ENCODE assay signal across 15 mouse cellular contexts in genomic region chr1:173356699-173357098, GRCm38 (mm10). TPM values are rescaled to one million over a fixed set of nuclear protein-coding genes. Genes with fewer than 3 reads are reported as not detected.
DNase-seq lines count a peak whose midpoint lies in the region; ATAC-seq and TF ChIP-seq lines count a peak whose summit lies in the region.
"Had no signal": no experiment of that assay in that cellular context is flagged by ENCODE, and none has a peak within 500 bp of the region (broad histone marks: within the 10 kb centered on the region; RNA-seq: fewer than 3 reads in every experiment).

No protein-coding gene starts in this region.

- ATAC-seq in intestine, postnatal 0 days, result no peak
- no peak for ATAC-seq in intestine, embryonic 15.5 days
- ATAC-seq: intestine, embryonic 16.5 days had no signal

- no peaks in the 10 kb centered on the region for H3K4me1 ChIP-seq in intestine, postnatal 0 days (replicated peaks; ENCODE audit: control insufficient read depth, insufficient read depth, low read length)
- H3K4me1 ChIP-seq in intestine, embryonic 15.5 days (replicated peaks), result no peaks in the 10 kb centered on the region

- 87% methylated on average over 2 of the region's 2 CpGs for WGBS in intestine, postnatal 0 days
- WGBS in intestine, embryonic 15.5 days, result 85% methylated on average over 2 of the region's 2 CpGs

- H3K4me2 ChIP-seq in intestine, postnatal 0 days (replicated peaks; ENCODE audit: low read depth), result no peak overlapping the region
- H3K4me2 ChIP-seq in intestine, embryonic 15.5 days (replicated peaks), result no peak overlapping the region
- H3K4me2 ChIP-seq: heart, embryonic 13.5 days; neural tube, embryonic 15.5 days had no signal

- H3K9me3 ChIP-seq in intestine, postnatal 0 days (ENCODE audit: control insufficient read depth), result no peaks in the 10 kb centered on the region
- no peaks in the 10 kb centered on the region for H3K9me3 ChIP-seq in intestine, embryonic 15.5 days
- H3K9me3 ChIP-seq: heart, embryonic 13.5 days; neural tube, embryonic 15.5 days had no signal

- peak; percentile 27 for TF ChIP-seq CTCF in intestine, postnatal 0 days (IDR thresholded peaks at IDR 0.05; ENCODE audit: low read depth)

- no peak overlapping the region for H3K4me3 ChIP-seq in intestine, postnatal 0 days (ENCODE audit: low read depth, low read length)
- no peak overlapping the region for H3K4me3 ChIP-seq in intestine, embryonic 15.5 days (replicated peaks)
- H3K4me3 ChIP-seq: heart, embryonic 13.5 days; neural tube, embryonic 15.5 days had no signal

- H3K27me3 ChIP-seq in intestine, postnatal 0 days (replicated peaks; ENCODE audit: control insufficient read depth, insufficient read depth, low read length), result no peaks in the 10 kb centered on the region
- no peaks in the 10 kb centered on the region for H3K27me3 ChIP-seq in intestine, embryonic 15.5 days (replicated peaks)
- H3K27me3 ChIP-seq: heart, embryonic 13.5 days; neural tube, embryonic 15.5 days had no signal

- no peak overlapping the region for H3K9ac ChIP-seq in intestine, postnatal 0 days (ENCODE audit: low read depth, low read length)
- no peak overlapping the region for H3K9ac ChIP-seq in intestine, embryonic 15.5 days
- H3K9ac ChIP-seq: heart, embryonic 13.5 days; neural tube, embryonic 15.5 days had no signal

- no peak overlapping the region for H3K27ac ChIP-seq in intestine, postnatal 0 days (ENCODE audit: low read depth, low read length)
- no peak overlapping the region for H3K27ac ChIP-seq in intestine, embryonic 15.5 days
- H3K27ac ChIP-seq: heart, embryonic 13.5 days; neural tube, embryonic 15.5 days had no signal

- H3K36me3 ChIP-seq in intestine, postnatal 0 days (ENCODE audit: control insufficient read depth, insufficient read depth), result no peaks in the 10 kb centered on the region
- no peaks in the 10 kb centered on the region for H3K36me3 ChIP-seq in intestine, embryonic 15.5 days
- H3K36me3 ChIP-seq: heart, embryonic 13.5 days had no signal

- DNase-seq in cerebellum, postnatal 10 days, result peak; percentile 43 to 70
- DNase-seq in cerebellum, adult 8-10 months, result no peak
- DNase-seq in 416B (ENCODE audit: low read depth), result peak; percentile 16
- DNase-seq in brain, adult 2 months (ENCODE audit: low read depth, low spot score), result peak; percentile 65
- no peak for DNase-seq in frontal cortex, adult 2 months (ENCODE audit: extremely low spot score in 1 of 2, low spot score in 1 of 2)
- no peak for DNase-seq in heart, adult 18-20 months
- DNase-seq: adrenal gland, postnatal 14 days; kidney, postnatal 14 days had no signal

RNA-seq across cellular contexts. Expression of gene Aim2, which starts 6.0 kb away (rescaled TPM):
- polyA plus RNA-seq in intestine, postnatal 0 days (2015; fragmentation: Nextera tagmentation; extraction: Ambion mirVana), result 2.0 and 3.1 TPM in 2 replicates
- polyA plus RNA-seq in intestine, embryonic 15.5 days (2015; fragmentation: Nextera tagmentation; extraction: Ambion mirVana), result 3.7 and 4.4 TPM in 2 replicates
- 2.3 and 3.4 TPM in 2 replicates for polyA plus RNA-seq in frontal cortex, adult 2 months (2012; rRNA removed)
- 1 to 10 TPM; 1.2 to 1.6 TPM for total RNA-seq in heart, adult 18-20 months (2021)

RNA-seq across cellular contexts. Expression of gene Cadm3, which starts 10.8 kb away (rescaled TPM):
- 0.85 and 1.2 TPM in 2 replicates for polyA plus RNA-seq in intestine, postnatal 0 days (2015; fragmentation: Nextera tagmentation; extraction: Ambion mirVana)
- polyA plus RNA-seq in intestine, embryonic 15.5 days (2015; fragmentation: Nextera tagmentation; extraction: Ambion mirVana), result 2.2 and 2.4 TPM in 2 replicates
- 360 and 371 TPM in 2 replicates for polyA plus RNA-seq in frontal cortex, adult 2 months (2012; rRNA removed)
- total RNA-seq in heart, adult 18-20 months (2021), result 1 to 10 TPM; 2.1 to 2.3 TPM
- total RNA-seq: megakaryocyte-erythroid progenitor cell, adult 5-6 weeks had no signal

RNA-seq across cellular contexts. Expression of gene Ackr1, which starts 23.1 kb away (rescaled TPM):
- 0.66 and 1.5 TPM in 2 replicates for polyA plus RNA-seq in intestine, postnatal 0 days (2015; fragmentation: Nextera tagmentation; extraction: Ambion mirVana)
- 2.1 and 2.6 TPM in 2 replicates for polyA plus RNA-seq in intestine, embryonic 15.5 days (2015; fragmentation: Nextera tagmentation; extraction: Ambion mirVana)
- polyA plus RNA-seq in frontal cortex, adult 2 months (2012; rRNA removed), result 115 and 129 TPM in 2 replicates
- total RNA-seq in heart, adult 18-20 months (2021), result 1 to 10 TPM in 1 of 2 experiments, under 1 TPM in 1; 0.30 to 1.0 TPM
- polyA plus RNA-seq: C2C12 had no signal

Comparison
In these comparisons a context has a peak if more than half of its experiments do, and no peak if none do; other contexts are left out.
1. DNase-seq: peak in cerebellum, postnatal 10 days (2 of 2), 416B (single experiment) and brain, adult 2 months (single experiment); none in cerebellum, adult 8-10 months (single experiment), frontal cortex, adult 2 months (0 of 2) and heart, adult 18-20 months (0 of 2).
2. RNA of gene Cadm3, which starts 10.8 kb away (polyA plus RNA-seq): 360 to 371 TPM in frontal cortex, adult 2 months; 2.2 to 2.4 TPM in intestine, embryonic 15.5 days and 0.85 to 1.2 TPM in intestine, postnatal 0 days; every median in the first group is over 100 times any median in the second.
3. RNA of gene Ackr1, which starts 23.1 kb away (polyA plus RNA-seq): 115 to 129 TPM in frontal cortex, adult 2 months; 2.1 to 2.6 TPM in intestine, embryonic 15.5 days and 0.66 to 1.5 TPM in intestine, postnatal 0 days; every median in the first group is over 10 times any median in the second.